Mouse (Mus musculus): ENCODE measurements around the gene Olfr314. TPM values are rescaled to one million over a fixed set of nuclear protein-coding genes. Genes with fewer than 3 reads are reported as not detected.

Olfr314 gene
- polyA plus RNA-seq (2017; shearing (Covaris generic)): not detected

DNA sequence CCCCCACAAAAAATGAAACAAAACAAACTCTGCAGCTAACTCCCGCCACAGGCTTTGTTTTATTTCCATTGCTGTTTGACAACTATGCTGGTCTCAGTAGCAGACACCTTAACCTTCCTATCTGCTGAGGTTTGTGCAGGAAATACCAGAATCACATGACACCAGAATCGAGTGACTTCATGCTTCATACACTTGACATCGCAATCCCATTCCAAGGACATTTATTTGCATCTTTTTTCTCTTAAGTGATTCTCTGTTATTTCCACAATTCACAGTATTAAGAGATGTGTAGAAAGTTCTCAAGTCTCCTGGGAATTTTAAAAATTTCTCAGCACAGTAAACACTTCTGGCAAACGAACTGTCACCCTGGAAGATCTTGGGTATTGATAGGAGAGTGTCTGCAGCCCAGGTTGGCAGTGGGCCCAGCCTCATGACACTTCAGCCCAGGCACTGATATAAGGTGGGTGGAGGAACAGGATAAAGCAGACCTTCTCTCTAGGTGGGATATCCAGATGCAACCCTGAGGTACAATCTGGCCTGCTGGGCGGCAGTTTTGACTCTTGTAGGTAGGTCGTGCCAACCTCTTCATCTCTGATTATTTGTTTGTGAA, at the start of gene Olfr314:
Gene Olfr314 (plus strand): TSS at position 473 of the 610 bp plus-strand sequence.

GRCm38 (mm10) chr11:58738792-58739262, 43.9 kb upstream of the Olfr314 start, which contains the start of gene Olfr317:
Gene Olfr317, minus strand, starts transcription at chr11:58739212.

GRCm38 (mm10) chr11:58752434-58752833, 30.3 kb upstream of the Olfr314 start, which contains the start of gene Olfr316:
Gene Olfr316, plus strand, starts transcription at chr11:58752734.

GRCm38 (mm10) chr11:58772888-58773287, 9.9 kb upstream of the Olfr314 start, which contains the start of gene Olfr315:
Gene Olfr315, plus strand, starts transcription at chr11:58773188.

GRCm38 (mm10) chr11:58801558-58802228, 18.9 kb downstream of the Olfr314 start, which contains the start of gene Fam183b:
Gene Fam183b, minus strand, starts transcription at chr11:58801960.

GRCm38 (mm10) chr11:58814700-58815099, 31.9 kb downstream of the Olfr314 start, which contains the start of gene Olfr313:
Gene Olfr313, plus strand, starts transcription at chr11:58815000.

DNA sequence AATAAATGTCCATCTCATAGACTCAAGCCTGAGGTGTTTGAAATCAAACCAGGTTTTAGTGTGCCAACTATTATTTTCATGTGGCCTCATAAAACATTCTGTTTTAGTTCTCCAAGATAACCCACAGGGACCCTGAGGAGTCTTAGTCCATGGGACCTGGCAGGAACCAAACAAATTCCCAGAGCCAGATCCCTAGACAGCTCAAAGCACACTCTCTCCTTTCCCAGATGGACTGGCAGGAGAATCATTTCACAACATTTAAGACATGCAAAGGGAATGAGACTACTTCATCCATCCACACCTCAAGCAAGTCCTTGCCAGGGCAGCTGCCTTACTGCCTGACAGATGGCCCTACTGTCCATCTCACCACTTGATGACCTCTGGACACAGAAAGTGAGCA, 46.2 kb downstream of the Olfr314 start, which contains the start of gene Olfr312:
Gene Olfr312 (plus strand): TSS at position 301 of the 400 bp plus-strand sequence.

Other genes with a start within 250 kb of the Olfr314 start
- 0.41 TPM for gene Olfr330, start 248.1 kb upstream of the Olfr314 start, polyA plus RNA-seq (2017; shearing (Covaris generic))
- gene Olfr329-ps, start 236.5 kb upstream of the Olfr314 start, polyA plus RNA-seq (2017; shearing (Covaris generic)): not detected
- 0.19 TPM for gene Olfr328, start 227.3 kb upstream of the Olfr314 start, polyA plus RNA-seq (2017; shearing (Covaris generic))
- not detected for gene Olfr224, start 212.4 kb upstream of the Olfr314 start, polyA plus RNA-seq (2017; shearing (Covaris generic))
- not detected for gene Olfr325, start 205.2 kb upstream of the Olfr314 start, polyA plus RNA-seq (2017; shearing (Covaris generic))
- gene Olfr324, start 187.8 kb upstream of the Olfr314 start, polyA plus RNA-seq (2017; shearing (Covaris generic)): not detected
- gene 2210407C18Rik, start 166.9 kb upstream of the Olfr314 start, polyA plus RNA-seq (2017; shearing (Covaris generic)): not detected
- not detected for gene Olfr323, start 152.5 kb upstream of the Olfr314 start, polyA plus RNA-seq (2017; shearing (Covaris generic))
- gene Trim58, start 142.5 kb upstream of the Olfr314 start, polyA plus RNA-seq (2017; shearing (Covaris generic)): not detected
- gene Olfr322, start 124.2 kb upstream of the Olfr314 start, polyA plus RNA-seq (2017; shearing (Covaris generic)): not detected
- gene Olfr320, start 101.9 kb upstream of the Olfr314 start, polyA plus RNA-seq (2017; shearing (Covaris generic)): not detected
- not detected for gene Olfr319, start 83.8 kb upstream of the Olfr314 start, polyA plus RNA-seq (2017; shearing (Covaris generic))
- gene Olfr318, start 58.9 kb upstream of the Olfr314 start, polyA plus RNA-seq (2017; shearing (Covaris generic)): not detected
- gene Olfr317, start 43.7 kb upstream of the Olfr314 start, polyA plus RNA-seq (2017; shearing (Covaris generic)): not detected
- not detected for gene Olfr316, start 30.2 kb upstream of the Olfr314 start, polyA plus RNA-seq (2017; shearing (Covaris generic))
- not detected for gene Olfr315, start 9.8 kb upstream of the Olfr314 start, polyA plus RNA-seq (2017; shearing (Covaris generic))
- not detected for gene Fam183b, start 19.0 kb downstream of the Olfr314 start, polyA plus RNA-seq (2017; shearing (Covaris generic))
- not detected for gene Olfr313, start 32.0 kb downstream of the Olfr314 start, polyA plus RNA-seq (2017; shearing (Covaris generic))
- gene Olfr312, start 46.3 kb downstream of the Olfr314 start, polyA plus RNA-seq (2017; shearing (Covaris generic)): 0.12 TPM
- not detected for gene Olfr311, start 56.3 kb downstream of the Olfr314 start, polyA plus RNA-seq (2017; shearing (Covaris generic))
- 1.7 TPM for gene Gm12258, start 64.2 kb downstream of the Olfr314 start, polyA plus RNA-seq (2017; shearing (Covaris generic))
- gene 2810021J22Rik, start 84.3 kb downstream of the Olfr314 start, polyA plus RNA-seq (2017; shearing (Covaris generic)): 3.0 TPM
- gene Zfp39, start 121.3 kb downstream of the Olfr314 start, polyA plus RNA-seq (2017; shearing (Covaris generic)): 3.0 TPM
- gene Btnl10, start 135.0 kb downstream of the Olfr314 start, polyA plus RNA-seq (2017; shearing (Covaris generic)): not detected
- gene Rnf187, start 156.0 kb downstream of the Olfr314 start, polyA plus RNA-seq (2017; shearing (Covaris generic)): 199 TPM
- gene Hist3h2ba, start 166.0 kb downstream of the Olfr314 start, polyA plus RNA-seq (2017; shearing (Covaris generic)): 13.5 TPM
- 23.4 TPM for gene Hist3h2a, start 171.7 kb downstream of the Olfr314 start, polyA plus RNA-seq (2017; shearing (Covaris generic))
- 0.30 TPM for gene Trim17, start 171.7 kb downstream of the Olfr314 start, polyA plus RNA-seq (2017; shearing (Covaris generic))
- gene Trim11, start 195.1 kb downstream of the Olfr314 start, polyA plus RNA-seq (2017; shearing (Covaris generic)): 35.4 TPM